Mouse (Mus musculus): ENCODE measurements around the gene Tnik. TPM values are rescaled to one million over a fixed set of nuclear protein-coding genes. Genes with fewer than 3 reads are reported as not detected.

Tnik gene
- total RNA-seq, 2 experiments from 2014 or later, result 14.5 to 26.2 TPM

DNA sequence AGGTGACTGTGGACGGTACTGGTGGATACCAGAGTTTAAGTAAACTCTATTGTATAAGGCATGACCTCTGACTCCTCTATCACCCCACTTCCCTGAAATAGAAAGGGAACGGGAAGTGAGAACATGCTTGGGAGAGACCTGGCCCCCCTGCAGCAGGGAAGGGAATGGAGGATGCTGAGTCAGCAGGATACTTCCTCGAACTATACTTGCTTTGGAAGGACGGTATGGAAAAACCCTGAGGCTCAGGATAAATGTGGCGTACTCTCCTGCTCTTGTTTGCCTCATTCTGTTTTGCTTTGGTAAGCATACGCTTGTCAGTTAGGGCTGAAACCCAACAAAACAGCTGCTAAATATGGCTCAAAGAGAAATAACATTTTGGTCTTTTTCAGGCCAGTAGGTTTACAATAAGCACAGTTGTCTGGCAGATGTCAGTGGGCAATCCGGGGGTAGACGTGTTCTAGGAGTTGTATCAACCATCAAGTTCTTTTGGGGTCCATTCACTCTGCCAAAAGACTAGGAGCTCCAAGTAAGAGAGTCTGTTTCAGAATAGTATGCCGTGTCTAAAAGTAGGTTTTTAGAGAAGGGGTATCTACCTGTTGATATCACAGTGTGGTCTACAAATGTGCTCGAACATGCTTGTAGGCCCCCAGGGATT lies 87.3 kb downstream of the Tnik start:
- DNase-seq, result no peak

DNA sequence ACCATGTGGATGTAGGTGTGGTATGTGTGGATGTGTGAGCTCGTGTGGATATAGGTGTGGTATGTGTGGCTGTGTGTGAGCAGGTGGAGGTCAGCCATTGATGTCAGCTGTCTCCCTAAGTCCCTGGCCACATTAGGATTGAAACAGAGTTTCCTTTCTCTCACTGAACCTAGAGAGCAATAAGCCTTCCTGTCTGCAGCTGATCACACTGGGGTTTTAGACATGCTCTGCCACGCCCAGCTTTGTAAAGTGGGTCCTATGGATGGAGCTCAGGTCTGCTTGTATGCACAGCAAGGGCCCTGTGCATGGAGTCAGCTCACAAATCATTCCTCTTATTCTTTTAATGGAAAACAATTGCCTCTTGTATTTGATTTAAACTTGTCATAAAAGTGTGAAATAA lies 95.4 kb downstream of the Tnik start:
- DNase-seq, result no peak

DNA sequence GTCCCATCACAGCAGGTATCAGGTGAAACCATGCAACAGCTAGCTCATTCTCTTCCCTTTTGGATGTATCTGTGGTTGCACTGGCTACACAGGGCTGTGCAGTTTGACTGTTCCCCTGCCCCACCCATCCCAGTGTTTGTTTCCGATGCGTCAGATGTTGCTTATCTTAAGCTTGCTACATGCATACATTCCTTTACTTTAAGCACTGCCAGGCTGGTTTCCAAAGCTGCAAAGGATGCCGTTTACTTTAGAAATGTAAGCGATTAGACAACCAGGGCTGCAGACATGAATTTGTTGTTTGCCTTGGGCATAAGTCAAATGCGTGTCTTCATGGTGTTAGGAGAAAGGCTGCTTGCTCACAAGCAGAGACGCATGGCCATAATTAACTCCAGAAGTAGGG lies 96.1 kb downstream of the Tnik start:
- no peak for DNase-seq

DNA sequence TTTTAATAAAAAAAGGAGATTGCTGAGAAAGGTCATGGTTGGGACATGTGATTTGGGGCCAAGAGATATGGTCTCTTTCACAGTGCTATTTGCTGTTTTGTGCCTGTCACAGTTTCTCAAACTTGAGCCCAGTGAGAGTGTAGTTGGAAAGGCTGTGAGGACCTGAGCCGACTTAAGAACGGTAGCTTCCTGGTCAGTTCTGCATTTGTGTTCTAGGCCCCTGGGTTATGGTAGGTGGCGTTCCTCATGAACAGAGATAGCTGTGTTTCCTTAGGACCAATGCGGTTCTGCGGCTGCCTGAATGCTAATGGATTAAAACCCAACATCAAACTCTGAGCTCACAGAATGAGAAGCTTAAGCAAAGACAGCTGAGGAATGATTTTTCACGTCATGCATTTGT lies 98.0 kb downstream of the Tnik start:
- DNase-seq, result no peak

DNA sequence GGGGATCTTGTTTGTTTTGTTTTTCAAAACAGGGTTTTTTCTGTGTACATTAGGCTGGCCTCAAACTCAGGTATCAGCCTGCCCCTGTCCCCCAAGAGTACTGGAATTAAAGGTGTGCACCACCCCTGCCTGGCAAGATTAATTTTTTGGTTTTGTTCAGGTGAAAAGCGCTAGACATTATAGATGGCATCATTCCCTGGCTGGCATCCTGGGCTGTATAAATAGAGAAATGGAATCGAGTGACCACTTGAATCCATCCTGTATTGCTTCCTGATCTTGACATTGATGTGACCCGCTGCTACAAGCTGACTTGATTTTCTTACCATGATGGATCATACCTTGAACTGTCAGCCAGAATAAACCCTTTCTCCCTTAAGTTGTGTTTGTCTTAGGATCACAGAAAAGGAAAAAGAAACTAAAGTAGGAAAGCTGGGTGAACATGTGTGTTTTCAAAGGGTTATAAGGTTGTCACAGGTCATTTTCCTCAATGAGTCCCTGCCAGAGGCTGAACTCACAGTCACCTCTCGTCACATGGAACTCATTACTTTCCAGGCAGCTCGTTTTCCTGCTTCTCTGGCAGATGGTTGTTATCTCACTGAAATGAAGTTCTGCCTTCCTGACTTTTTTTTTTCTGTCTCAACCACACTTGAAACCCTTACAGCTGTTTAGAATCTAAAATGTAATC lies 100.6 kb downstream of the Tnik start:
- DNase-seq, result no peak

DNA sequence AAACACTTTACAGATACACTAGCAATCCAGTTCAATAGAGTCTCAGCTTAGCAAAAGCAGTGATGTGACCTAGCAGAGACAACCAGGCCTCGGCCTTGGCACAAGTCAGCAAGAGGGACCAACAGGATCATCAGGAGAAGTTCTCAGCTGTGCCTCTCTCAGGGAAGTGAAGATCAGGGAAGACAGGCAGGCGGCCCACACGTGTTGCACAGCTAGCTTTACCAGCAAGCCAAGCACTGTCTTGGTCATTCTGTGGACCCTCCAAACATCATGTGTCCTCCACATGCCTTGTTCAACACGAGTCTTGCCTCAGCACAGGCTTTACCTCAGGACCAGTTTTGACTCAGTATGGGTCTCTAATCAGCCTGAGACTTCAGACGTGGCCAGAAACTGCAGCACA lies 105.7 kb downstream of the Tnik start:
- DNase-seq, result no peak

DNA sequence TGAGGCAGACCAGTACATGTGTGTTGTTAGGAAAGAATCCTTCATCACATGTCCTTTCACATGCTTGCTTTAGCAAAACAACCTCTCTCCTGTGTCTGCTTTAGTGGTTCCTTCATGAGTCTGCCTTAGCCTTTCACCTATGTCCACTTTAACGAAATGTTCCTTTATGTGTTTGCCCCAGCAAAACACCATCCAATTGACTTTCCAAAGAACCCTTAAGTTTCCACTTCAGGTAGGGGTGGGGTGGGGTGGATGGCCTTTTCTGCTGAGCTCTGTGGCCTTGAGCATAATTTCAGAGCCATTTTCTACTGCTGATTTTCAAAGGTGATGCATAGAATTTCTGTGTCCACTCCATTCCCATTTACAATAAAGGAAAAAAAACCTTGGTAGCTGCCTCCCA lies 106.3 kb downstream of the Tnik start:
- no peak for DNase-seq

DNA sequence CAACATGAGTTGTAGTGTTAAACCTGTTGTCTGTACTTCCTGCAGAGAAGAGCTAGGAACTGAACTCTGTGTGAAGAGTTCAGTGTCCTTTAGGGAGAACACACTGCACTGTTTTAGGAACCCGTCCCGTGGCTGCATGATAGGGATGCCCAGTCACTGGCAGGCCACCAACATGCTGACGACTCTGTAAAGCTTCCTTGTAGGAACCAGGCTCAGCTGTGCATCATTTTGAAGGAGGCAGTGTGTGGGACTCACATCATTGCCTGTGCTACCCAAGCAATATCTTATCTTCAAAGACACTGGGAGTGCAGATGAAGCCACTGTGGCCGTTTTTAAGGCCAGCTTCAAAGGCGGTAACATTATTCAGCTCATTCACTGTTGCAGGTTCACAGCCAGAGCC lies 106.7 kb downstream of the Tnik start:
- DNase-seq, result peak; percentile 16

DNA sequence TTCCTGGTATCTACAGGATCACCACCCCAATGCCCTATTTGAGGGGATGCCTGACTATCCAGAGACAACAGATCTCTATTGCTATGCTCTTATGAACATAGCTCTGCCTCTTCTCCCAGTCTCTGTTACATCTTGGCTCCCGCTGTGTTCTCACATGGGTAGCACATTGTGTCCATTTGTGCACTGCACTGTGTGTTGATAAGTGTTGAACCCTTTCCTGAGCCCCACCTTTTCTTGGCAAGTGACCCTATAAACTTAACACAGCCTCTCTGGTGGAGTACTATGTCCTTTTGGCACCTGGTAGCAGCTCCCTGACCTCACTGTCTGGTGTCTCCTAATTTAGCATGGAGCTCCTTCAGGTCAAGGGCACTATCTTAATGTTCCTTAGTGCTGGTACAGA lies 108.6 kb downstream of the Tnik start:
- DNase-seq, result no peak

DNA sequence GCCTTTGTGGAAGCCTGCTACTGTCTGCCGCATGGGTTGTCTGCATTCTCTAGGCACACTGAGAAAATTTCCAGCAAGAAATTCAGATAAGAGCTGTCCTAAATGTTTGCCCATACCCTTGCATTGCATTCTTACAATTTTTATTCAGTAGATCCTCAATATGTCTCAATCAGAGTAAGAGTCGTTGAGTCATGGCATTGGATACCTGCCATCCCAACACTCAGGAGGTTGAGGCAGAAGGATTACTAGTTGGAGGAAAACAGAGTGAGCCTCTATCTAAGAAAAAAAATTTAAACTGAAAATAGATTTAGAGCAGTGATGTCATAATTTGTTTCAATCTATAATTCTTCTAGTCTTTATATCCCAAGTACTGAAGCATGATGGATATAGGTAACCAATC lies 109.4 kb downstream of the Tnik start:
- no peak for DNase-seq

DNA sequence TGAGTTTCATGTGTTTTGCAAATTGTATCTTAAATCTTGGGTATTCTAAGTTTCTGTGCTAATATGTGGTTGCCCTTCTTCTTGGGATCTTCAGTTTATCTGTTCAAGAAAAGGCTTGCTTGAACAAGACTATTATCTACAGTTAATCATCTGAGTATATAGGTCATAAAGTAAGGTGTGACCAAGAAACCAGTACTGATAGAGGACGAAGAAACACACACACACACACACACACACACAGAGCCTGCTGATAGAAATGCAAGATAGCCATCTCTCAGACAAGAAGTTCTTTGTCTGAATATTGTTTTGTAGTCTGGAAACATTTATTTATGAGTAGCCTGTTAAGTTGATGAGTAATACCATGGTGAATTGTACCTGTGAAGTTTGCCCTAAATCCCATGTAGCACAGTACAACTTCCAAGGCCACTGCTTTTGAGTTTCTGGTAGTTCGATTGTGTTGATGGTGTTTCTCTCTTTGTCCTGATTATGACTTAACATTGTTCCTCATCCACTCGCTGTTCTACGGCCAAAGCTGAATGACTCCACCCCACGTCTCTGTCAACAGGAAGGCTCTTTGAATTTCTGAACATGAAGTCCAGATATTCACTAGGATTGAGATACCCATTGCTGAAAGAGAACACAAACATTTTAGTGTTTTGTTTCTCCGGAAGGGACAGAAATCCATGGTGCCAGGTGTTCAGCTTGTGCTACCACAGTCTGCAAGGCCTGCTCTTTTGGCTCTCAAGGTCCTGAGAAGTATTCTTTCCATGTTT lies 111.9 kb downstream of the Tnik start:
- no peak for DNase-seq

DNA sequence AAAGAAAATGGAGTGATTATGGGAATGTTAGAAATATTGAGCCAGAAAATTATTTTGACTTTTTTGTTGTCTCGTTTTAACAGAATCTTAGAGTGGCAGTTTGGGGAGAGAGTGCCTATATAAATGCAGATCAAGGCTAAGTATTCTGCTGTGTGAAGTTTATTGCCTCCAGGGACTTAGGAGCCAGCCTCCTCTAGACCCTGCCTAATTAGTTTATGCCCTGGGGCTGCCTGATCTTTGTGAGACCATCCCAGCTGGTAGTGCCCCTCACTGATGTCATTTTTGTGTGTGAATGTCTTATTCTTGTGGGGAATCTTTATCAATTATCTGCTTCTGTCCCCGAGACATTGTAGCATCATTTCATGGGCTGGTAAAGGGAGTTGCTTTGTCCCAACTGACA lies 117.2 kb downstream of the Tnik start:
- DNase-seq, result no peak

DNA sequence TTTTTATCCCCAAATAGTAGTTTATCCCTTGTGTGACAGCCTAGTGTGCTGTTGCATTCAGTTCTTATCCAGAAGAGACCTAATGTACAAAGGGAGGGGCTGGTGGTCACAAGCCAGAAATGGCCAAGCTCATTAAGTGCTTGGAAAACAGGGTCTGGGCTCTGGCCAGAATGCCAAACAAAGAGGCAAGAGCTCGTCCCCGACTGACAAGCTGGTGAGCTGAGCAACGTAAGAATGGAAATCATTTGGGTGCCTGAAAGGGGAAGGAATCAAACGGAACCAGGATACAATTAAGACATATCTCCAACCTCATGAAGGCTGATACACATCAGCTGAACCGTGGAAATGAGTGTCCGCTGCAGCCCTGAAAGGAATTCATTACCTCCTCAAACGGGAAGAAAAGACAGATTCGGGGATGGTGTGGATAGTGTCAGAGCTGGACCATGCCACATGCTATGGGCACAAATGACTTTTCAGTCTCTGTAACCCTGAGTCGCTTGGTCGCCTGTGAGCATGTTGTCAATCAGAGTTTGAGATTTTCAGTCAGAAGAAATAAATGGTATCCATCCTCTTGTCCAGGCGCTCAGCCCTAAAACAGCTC lies 120.6 kb downstream of the Tnik start:
- DNase-seq, result no peak

DNA sequence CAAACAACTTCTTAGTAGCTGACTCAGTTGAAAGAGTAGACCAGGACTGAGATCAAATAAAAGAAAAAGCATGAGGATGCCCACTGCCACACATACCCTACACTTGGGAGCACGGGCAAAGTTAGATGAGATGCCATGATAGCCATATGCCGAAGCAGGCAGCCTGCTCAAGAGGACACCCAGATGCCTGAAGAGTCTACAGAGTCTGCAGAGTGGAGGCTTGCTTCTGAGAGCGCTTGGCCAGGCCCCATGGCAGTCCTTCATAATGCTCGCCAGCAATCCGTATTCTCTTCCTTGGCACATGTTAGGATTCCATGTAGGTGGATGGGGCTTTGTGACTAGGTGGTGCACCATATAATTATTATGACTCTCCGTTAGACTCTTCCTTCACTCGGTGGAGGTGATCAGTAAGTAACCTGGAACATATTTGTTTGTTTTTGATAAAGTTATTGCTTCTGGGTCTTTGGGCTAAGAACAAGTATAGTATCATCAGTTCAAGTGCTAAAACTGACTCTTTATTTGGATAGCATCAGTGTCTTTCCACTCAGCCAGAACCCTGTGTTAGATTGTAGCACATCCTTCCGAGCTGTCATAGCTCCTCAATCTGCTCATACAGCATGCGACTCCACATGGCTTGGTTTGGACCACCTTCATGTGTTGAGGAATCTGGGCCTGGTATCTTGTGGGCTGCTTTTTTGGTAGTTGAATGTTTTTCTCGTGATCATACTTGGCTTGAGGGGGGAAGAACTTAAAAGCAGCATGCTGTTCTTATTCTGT lies 122.4 kb downstream of the Tnik start:
- no peak for DNase-seq

DNA sequence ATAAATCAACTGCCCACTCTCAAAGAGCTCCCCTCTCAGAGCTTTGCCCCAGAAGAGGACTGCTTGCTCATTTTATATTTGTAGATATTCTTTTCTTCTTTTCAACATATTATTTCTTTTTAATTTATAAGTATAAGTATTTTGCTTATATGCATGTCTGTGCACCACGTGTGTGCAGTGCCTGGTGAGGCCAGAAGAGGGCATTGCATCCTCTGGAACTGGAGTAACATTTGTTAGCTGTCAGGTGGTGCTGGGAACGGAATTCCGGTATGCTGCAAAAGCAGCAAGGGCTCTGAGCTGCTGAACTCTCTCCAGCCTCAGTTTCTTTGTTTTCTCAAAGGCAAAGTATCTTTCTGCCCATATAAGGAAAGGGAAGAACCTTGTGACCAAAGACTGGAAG lies 125.5 kb downstream of the Tnik start:
- no peak for DNase-seq

DNA sequence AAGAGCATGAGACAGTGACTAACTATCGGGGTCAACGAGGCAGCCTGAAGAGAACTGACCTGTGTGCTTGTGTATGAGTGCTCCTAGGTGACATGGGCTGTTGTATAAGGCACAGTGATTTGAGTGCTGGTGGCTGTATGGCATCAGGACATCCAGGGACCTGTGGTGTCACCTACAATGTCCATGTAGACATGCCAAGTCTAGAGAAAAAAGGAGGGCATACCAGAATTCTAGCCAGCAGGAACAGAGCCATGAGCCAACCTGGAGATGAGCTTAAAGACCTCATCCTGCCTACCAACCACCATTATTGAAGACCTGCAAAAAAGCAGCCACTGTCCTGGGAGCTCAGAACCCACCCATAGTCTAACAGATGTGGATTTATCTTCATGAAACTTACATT lies 127.2 kb downstream of the Tnik start:
- no peak for DNase-seq

DNA sequence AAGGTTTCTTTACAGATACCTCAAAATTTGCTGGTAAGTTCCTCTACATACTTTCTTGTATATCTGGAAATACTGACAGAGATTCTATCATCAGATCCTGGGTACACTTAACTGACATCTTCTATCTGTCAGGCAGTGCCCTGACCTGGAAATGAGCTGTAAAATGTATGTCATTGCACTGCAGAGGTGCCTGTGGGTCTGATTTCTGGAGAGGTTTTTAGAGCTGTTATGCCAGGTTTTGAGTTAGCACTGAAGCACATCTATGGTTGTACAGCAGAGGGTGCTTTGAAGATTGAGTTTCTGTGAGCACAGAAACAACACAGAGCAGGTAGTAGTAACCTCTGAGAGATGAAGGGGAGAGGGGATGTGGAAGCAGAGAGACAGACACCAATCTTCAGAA lies 129.5 kb downstream of the Tnik start:
- no peak for DNase-seq

DNA sequence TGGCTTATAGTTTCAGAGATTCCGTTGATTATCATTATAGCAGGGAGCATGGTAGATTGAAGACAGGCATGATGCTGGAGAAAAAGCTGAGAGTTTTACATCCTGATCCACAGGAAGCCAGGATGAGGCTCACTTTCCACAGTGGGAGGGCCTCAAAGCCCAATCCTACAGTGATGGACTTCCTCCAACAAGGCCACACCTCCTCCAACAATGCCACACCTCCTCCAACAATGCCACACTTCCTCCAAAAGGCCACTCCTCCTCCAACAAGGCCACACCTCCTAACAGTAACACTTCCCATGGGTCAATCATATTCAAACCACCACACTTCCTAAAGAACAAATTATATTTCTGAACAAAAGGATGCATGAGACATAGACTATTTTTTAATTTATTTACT lies 135.8 kb downstream of the Tnik start:
- no peak for DNase-seq

DNA sequence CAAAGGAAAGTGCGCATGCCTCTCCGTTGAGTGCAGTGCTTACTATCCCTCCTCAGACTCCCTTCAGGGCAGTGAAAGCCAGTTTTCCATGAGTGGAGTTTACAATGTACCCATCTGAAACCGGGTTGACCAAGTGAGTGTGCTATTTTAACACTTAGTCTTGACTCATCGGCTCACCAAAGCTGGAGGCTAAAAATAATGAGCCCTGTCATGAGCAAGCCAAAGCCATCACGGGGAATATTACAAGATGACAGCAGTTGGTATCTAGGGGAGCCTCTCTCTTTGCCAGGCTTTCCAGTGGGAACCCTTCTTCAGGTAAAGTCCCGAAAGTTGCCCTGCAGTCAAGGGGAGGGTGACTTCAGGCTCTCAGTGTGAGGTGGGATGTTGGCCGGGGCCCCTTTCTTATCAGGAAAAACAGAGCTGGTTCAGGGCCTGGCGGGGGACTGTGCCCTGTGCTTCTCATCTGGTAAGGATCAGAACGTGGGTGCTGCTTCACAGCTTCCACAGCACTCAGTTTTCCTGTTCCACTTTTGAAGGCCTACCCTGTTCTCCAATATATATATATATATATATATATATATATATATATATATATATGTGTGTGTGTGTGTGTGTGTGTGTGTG lies 136.7 kb downstream of the Tnik start:
- DNase-seq, result no peak

DNA sequence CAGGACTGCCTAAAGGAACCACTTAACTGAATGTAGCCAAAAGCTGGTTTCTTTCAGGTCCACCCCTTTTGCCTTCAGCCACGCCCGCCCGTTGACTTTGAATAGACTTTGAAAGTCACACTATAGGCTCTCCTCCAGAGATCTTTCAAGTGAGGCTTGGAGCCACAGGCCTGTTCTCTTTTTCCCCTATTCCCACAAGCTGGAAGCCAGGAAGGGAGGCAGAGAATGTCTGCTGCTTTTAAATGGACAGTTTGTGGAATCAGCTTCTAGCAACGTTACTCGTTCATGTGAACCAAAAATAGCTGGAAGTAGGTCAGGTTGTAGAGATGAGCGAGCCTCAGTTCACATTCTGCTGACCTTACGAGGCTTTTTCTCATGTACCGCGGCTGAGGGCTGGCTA lies 138.3 kb downstream of the Tnik start:
- DNase-seq, result no peak

DNA sequence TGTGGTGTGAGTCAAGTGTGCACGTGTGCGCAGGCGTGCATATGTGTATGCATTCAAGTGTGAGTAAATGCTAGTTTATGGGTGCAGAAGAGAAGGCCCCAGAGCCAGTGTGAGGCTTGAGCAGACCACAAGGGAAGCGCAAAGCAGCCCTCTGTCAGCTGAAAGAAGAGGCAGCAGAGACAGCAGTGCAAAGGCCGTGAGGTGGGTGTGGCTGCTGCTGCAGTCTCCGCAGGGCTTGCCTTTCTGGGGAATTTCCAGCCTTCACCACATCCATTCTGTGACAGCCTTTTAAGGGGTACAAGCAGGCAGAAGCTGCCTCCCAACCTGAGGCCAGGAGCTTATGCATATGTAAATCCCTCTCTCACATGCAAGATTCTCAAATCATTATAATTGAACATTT lies 139.2 kb downstream of the Tnik start:
- DNase-seq, result no peak

DNA sequence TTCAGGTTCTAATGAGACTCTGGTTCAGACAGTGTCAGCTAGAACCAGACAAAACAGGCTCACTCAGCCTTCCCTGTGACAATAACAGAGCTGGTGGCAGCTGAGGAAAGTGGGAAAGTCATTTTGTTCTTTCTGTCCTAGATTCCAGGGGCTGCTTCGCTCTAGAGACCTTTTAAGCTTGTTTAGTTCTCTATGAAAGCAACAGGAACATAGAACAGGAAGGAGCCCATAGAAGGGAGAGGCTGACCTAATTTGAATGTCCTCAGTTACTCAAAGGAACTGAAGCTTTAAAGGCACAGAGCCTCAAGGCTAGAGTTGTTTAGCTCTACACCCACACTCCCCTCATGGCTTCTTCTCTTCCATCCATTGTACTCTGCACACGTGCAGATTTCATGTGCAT lies 142.4 kb downstream of the Tnik start:
- DNase-seq, result no peak
